Mouse (Mus musculus): ENCODE results near the gene Rnase9. TPM values are rescaled to one million over a fixed set of nuclear protein-coding genes. Genes with fewer than 3 reads are reported as not detected.

The Rnase9 gene
- not detected for polyA plus RNA-seq (2017; shearing (Covaris generic))

DNA sequence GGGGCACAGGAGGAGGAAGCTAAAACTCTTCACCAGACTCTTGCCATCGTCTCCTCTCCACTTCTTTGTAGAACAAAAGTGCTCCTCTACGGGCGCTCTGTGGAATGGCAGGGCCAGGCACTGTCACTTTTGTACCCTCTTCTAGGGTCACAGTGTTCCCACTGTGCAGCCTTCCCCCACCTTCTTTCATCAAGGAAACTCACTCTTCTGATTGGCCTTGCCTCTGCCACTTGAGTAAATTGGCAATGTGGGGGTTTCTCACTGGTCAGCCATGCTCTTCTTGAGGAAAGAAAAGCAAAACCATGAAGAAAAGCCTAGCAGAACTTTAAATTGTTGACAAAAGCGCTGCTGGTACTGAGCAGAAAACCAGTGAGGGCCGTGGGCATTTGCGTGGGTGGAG lies at the start of gene Rnase9:
Rnase9 (minus strand) TSS at position 101 of the 400 bp plus-strand sequence.

DNA sequence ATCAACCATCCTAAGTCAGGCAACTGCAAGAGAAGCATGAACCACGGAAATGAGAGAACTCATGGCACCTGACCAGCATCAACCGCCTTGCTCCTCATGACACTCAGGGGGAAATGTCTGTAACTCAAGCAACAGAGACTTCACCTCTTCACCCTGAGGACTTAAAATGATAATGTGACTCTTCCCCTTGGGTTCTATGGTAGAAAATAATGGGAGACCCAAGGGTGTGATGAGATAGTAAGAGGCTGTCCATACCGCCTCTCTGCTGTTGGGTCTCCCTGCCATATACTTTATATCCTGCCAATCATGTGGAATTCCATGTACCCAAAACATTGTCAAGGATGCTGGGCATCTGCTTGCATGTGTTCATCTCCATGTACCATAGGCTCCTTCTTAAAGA lies 32.7 kb upstream of the Rnase9 start, which contains the start of gene Olfr750:
Olfr750 (minus strand) TSS at position 101 of the 400 bp plus-strand sequence.

DNA sequence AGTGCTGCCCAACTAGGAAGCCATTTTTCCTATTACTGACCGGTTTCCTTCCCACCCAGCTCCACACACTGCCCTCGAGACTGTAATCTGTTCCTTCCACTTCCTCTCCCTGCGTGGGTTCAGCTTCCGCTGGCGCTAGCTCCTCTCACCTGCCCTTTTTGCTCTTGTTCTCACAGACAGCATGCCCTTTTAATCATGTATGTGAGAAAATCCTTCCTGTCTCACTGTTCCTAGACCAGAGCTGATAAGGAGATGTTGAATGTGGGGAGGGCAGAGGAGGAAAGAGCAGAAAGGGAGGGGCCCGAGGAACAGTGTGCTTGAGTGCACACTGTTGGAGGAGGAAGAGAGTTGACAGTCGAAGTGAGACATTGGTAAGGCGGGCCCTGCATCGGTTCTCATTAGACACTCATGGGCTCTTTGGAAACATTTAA lies 15.7 kb upstream of the Rnase9 start, which contains the start of gene Rnase12:
Rnase12 (minus strand) TSS at position 261 of the 431 bp plus-strand sequence.

DNA sequence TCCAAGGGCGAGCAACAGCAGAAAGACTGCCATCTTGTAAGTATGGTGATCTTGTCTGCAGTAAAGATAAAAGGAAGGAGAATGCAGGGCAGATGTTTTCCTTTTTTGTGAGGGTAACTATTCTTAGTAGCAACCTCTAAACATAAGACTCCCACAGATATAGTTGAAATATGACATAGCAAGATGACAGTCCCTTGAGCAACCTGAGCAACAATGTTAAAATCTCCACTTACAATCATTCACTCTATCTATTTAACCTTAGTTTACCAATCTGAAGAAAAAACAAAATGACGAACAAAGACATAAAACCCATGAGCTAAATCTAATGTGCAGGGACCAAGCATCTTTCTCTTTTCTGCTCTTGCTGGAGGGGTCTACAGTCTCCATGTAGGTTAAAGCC lies 8.4 kb upstream of the Rnase9 start, which contains the start of gene Rnase11:
Rnase11 (minus strand) TSS at position 101 of the 400 bp plus-strand sequence.

DNA sequence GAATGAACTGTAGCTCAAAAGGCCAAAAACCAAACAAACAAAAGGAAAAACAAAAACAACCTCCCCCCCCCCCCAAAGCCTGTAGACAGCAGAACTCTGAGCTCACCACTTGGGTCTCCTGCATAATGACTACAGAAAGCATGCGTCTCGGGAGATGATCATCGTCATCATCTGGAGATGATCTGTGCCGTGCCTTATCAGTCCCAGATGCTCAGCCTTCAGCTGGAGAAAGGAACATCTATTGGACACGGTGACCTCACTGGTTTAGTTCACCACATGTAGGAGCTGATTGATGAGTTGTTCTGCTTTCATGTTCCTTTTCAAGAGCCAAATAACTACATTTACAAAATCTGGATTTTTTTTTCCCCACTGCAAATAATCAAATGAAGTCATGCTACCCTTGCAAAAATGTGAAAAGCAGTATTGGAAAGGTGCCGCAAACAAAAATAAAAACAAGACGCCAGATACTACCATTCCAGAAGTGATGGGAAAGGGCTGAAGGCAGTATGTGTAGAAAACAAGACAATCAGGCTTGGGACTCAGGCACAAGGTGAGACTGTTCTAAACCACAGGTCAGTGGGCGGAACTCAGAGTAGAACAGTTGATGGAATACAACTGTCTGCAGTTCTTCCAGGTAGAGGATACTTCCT lies 34.4 kb downstream of the Rnase9 start, which contains the start of gene Rnase10:
Rnase10 (plus strand) TSS at position 600 of the 650 bp plus-strand sequence.

Other genes with a start within 250 kb of the Rnase9 start
- gene Ccnb1ip1, start 234.1 kb downstream of the Rnase9 start, polyA plus RNA-seq (2017; shearing (Covaris generic)): not detected
- gene Parp2, start 234.0 kb downstream of the Rnase9 start, polyA plus RNA-seq (2017; shearing (Covaris generic)): 83.4 TPM
- 27.8 TPM for gene Tep1, start 171.3 kb downstream of the Rnase9 start, polyA plus RNA-seq (2017; shearing (Covaris generic))
- gene Klhl33, start 144.4 kb downstream of the Rnase9 start, polyA plus RNA-seq (2017; shearing (Covaris generic)): 0.05 TPM
- gene Osgep, start 117.0 kb downstream of the Rnase9 start, polyA plus RNA-seq (2017; shearing (Covaris generic)): 94.6 TPM
- gene Apex1, start 116.9 kb downstream of the Rnase9 start, polyA plus RNA-seq (2017; shearing (Covaris generic)): 66.3 TPM
- gene Pip4p1, start 111.0 kb downstream of the Rnase9 start, polyA plus RNA-seq (2017; shearing (Covaris generic)): 8.1 TPM
- 80.7 TPM for gene Pnp, start 110.8 kb downstream of the Rnase9 start, polyA plus RNA-seq (2017; shearing (Covaris generic))
- not detected for gene Gm49342, start 97.4 kb downstream of the Rnase9 start, polyA plus RNA-seq (2017; shearing (Covaris generic))
- 0.83 TPM for gene Pnp2, start 85.9 kb downstream of the Rnase9 start, polyA plus RNA-seq (2017; shearing (Covaris generic))
- not detected for gene Rnase10, start 34.1 kb downstream of the Rnase9 start, polyA plus RNA-seq (2017; shearing (Covaris generic))
- not detected for gene Rnase11, start 8.3 kb upstream of the Rnase9 start, polyA plus RNA-seq (2017; shearing (Covaris generic))
- not detected for gene Rnase12, start 15.8 kb upstream of the Rnase9 start, polyA plus RNA-seq (2017; shearing (Covaris generic))
- gene Olfr750, start 32.6 kb upstream of the Rnase9 start, polyA plus RNA-seq (2017; shearing (Covaris generic)): not detected
- 22.8 TPM for gene Rnase4, start 49.2 kb upstream of the Rnase9 start, polyA plus RNA-seq (2017; shearing (Covaris generic))
- 4.4 TPM for gene Ang, start 49.3 kb upstream of the Rnase9 start, polyA plus RNA-seq (2017; shearing (Covaris generic))
- gene Eddm3b, start 72.6 kb upstream of the Rnase9 start, polyA plus RNA-seq (2017; shearing (Covaris generic)): not detected
- gene Rnase6, start 82.0 kb upstream of the Rnase9 start, polyA plus RNA-seq (2017; shearing (Covaris generic)): 1.2 TPM
- not detected for gene Rnase1, start 104.9 kb upstream of the Rnase9 start, polyA plus RNA-seq (2017; shearing (Covaris generic))
- not detected for gene Rnase2b, start 120.4 kb upstream of the Rnase9 start, polyA plus RNA-seq (2017; shearing (Covaris generic))
- not detected for gene Ang2, start 157.3 kb upstream of the Rnase9 start, polyA plus RNA-seq (2017; shearing (Covaris generic))
- gene Ear14, start 161.5 kb upstream of the Rnase9 start, polyA plus RNA-seq (2017; shearing (Covaris generic)): not detected
- gene Rnase2a, start 214.2 kb upstream of the Rnase9 start, polyA plus RNA-seq (2017; shearing (Covaris generic)): not detected

Measured in activated CD4-positive, CD25-positive, alpha-beta regulatory T cell, adult 9 weeks (primary cell).